Mouse (Mus musculus): Measurements from ENCODE around the gene Oas2. TPM values are rescaled to one million over a fixed set of nuclear protein-coding genes. Genes with fewer than 3 reads are reported as not detected.

Oas2 gene
- total and polyA plus RNA-seq, 2 experiments from 2014 or later: 0.15 TPM; not detected in 1

- no peak overlapping the region for H3K4me2 ChIP-seq (ENCODE audit: low read depth, low read length)
- H3K4me1 ChIP-seq (ENCODE audit: control insufficient read depth, insufficient read depth): no peaks in the 10 kb centered on the region
- no peak overlapping the region for H3K27ac ChIP-seq (ENCODE audit: low read depth)
- no peaks in the 10 kb centered on the region for H3K9me3 ChIP-seq (replicated peaks; ENCODE audit: control insufficient read depth, low read length)
- H3K9ac ChIP-seq (replicated peaks; ENCODE audit: low read depth, low read length): no peak overlapping the region
- 75% methylated on average over 4 of the region's 4 CpGs for WGBS
- H3K36me3 ChIP-seq (replicated peaks; ENCODE audit: control insufficient read depth, insufficient read depth, low read length): no peaks in the 10 kb centered on the region
- no peak for TF ChIP-seq CTCF (IDR thresholded peaks at IDR 0.05; ENCODE audit: low read depth)
- no peak for TF ChIP-seq EP300 (IDR thresholded peaks at IDR 0.05; ENCODE audit: low read depth)
- H3K4me3 ChIP-seq (ENCODE audit: low read depth, low read length): no peak overlapping the region
- ATAC-seq (ENCODE audit: insufficient read depth, low read depth) (no peak), DNase-seq (ENCODE audit: low spot score) (no peak)
- H3K27me3 ChIP-seq (ENCODE audit: control insufficient read depth, insufficient read depth, low read length): peaks cover 70% of the 10 kb centered on the region
These were observed 47.2 kb downstream of the Oas2 start for GRCm38 (mm10) chr5:120702421-120702820.

- no peak for TF ChIP-seq EP300 (IDR thresholded peaks at IDR 0.05; ENCODE audit: low read depth)
- TF ChIP-seq CTCF (IDR thresholded peaks at IDR 0.05; ENCODE audit: low read depth): no peak
- Histone ChIP-seq H3K27me3 (ENCODE audit: control insufficient read depth, insufficient read depth, low read length) (peaks cover 71% of the 10 kb centered on the region), H3K9me3 (replicated peaks; ENCODE audit: control insufficient read depth, low read length) (no peaks in the 10 kb centered on the region), H3K4me1 (ENCODE audit: control insufficient read depth, insufficient read depth) (no peaks in the 10 kb centered on the region), H3K4me2 (ENCODE audit: low read depth, low read length) (no peak overlapping the region), H3K36me3 (replicated peaks; ENCODE audit: control insufficient read depth, insufficient read depth, low read length) (no peaks in the 10 kb centered on the region), H3K4me3 (ENCODE audit: low read depth, low read length) (no peak overlapping the region), H3K27ac (ENCODE audit: low read depth) (no peak overlapping the region), H3K9ac (replicated peaks; ENCODE audit: low read depth, low read length) (no peak overlapping the region)
- ATAC-seq (ENCODE audit: insufficient read depth, low read depth) (no peak), DNase-seq (ENCODE audit: low spot score) (no peak)
- WGBS: 52% methylated on average over 7 of the region's 11 CpGs
These were observed 48.5 kb downstream of the Oas2 start for GRCm38 (mm10) chr5:120700996-120701790.

GRCm38 (mm10) chr5:120698801-120699391, 50.8 kb downstream of the Oas2 start:
- WGBS: 55% methylated on average over 16 of the region's 16 CpGs
- H3K4me1 ChIP-seq (ENCODE audit: control insufficient read depth, insufficient read depth): no peaks in the 10 kb centered on the region
- H3K36me3 ChIP-seq (replicated peaks; ENCODE audit: control insufficient read depth, insufficient read depth, low read length): no peaks in the 10 kb centered on the region
- H3K9me3 ChIP-seq (replicated peaks; ENCODE audit: control insufficient read depth, low read length): no peaks in the 10 kb centered on the region
- no peak for DNase-seq (ENCODE audit: low spot score)
- H3K4me2 ChIP-seq (ENCODE audit: low read depth, low read length): no peak overlapping the region
- H3K27me3 ChIP-seq (ENCODE audit: control insufficient read depth, insufficient read depth, low read length): peaks cover 75% of the 10 kb centered on the region
- no peak for ATAC-seq (ENCODE audit: insufficient read depth, low read depth)
- TF ChIP-seq CTCF (IDR thresholded peaks at IDR 0.05; ENCODE audit: low read depth): no peak
- no peak for TF ChIP-seq EP300 (IDR thresholded peaks at IDR 0.05; ENCODE audit: low read depth)
- H3K9ac ChIP-seq (replicated peaks; ENCODE audit: low read depth, low read length): no peak overlapping the region
- no peak overlapping the region for H3K27ac ChIP-seq (ENCODE audit: low read depth)
- H3K4me3 ChIP-seq (ENCODE audit: low read depth, low read length): no peak overlapping the region

GRCm38 (mm10) chr5:120698181-120698580, 51.5 kb downstream of the Oas2 start:
- WGBS: 53% methylated on average over 3 of the region's 3 CpGs
- TF ChIP-seq CTCF (IDR thresholded peaks at IDR 0.05; ENCODE audit: low read depth) (no peak), EP300 (IDR thresholded peaks at IDR 0.05; ENCODE audit: low read depth) (no peak)
- H3K9me3 ChIP-seq (replicated peaks; ENCODE audit: control insufficient read depth, low read length): no peaks in the 10 kb centered on the region
- H3K27me3 ChIP-seq (ENCODE audit: control insufficient read depth, insufficient read depth, low read length): peaks cover 79% of the 10 kb centered on the region
- no peak overlapping the region for H3K9ac ChIP-seq (replicated peaks; ENCODE audit: low read depth, low read length)
- no peak overlapping the region for H3K27ac ChIP-seq (ENCODE audit: low read depth)
- H3K4me1 ChIP-seq (ENCODE audit: control insufficient read depth, insufficient read depth): no peaks in the 10 kb centered on the region
- no peaks in the 10 kb centered on the region for H3K36me3 ChIP-seq (replicated peaks; ENCODE audit: control insufficient read depth, insufficient read depth, low read length)
- no peak overlapping the region for H3K4me2 ChIP-seq (ENCODE audit: low read depth, low read length)
- H3K4me3 ChIP-seq (ENCODE audit: low read depth, low read length): no peak overlapping the region
- DNase-seq (ENCODE audit: low spot score) (no peak), ATAC-seq (ENCODE audit: insufficient read depth, low read depth) (no peak)

GRCm38 (mm10) chr5:120696865-120697264, 52.8 kb downstream of the Oas2 start:
- Histone ChIP-seq H3K4me2 (ENCODE audit: low read depth, low read length) (no peak overlapping the region), H3K4me1 (ENCODE audit: control insufficient read depth, insufficient read depth) (no peaks in the 10 kb centered on the region), H3K4me3 (ENCODE audit: low read depth, low read length) (no peak overlapping the region), H3K9ac (replicated peaks; ENCODE audit: low read depth, low read length) (no peak overlapping the region), H3K27me3 (ENCODE audit: control insufficient read depth, insufficient read depth, low read length) (peaks cover 80% of the 10 kb centered on the region), H3K27ac (ENCODE audit: low read depth) (no peak overlapping the region), H3K9me3 (replicated peaks; ENCODE audit: control insufficient read depth, low read length) (no peaks in the 10 kb centered on the region), H3K36me3 (replicated peaks; ENCODE audit: control insufficient read depth, insufficient read depth, low read length) (no peaks in the 10 kb centered on the region)
- ATAC-seq (ENCODE audit: insufficient read depth, low read depth) (no peak), DNase-seq (ENCODE audit: low spot score) (no peak)
- TF ChIP-seq CTCF (IDR thresholded peaks at IDR 0.05; ENCODE audit: low read depth) (no peak), EP300 (IDR thresholded peaks at IDR 0.05; ENCODE audit: low read depth) (no peak)
- WGBS: 53% methylated on average over 4 of the region's 4 CpGs
